Mouse (Mus musculus): ENCODE measurements around the gene Rassf8. TPM values are rescaled to one million over a fixed set of nuclear protein-coding genes. Genes with fewer than 3 reads are reported as not detected.

The Rassf8 gene
- polyA plus RNA-seq, 1 experiment from 2014 or later = 5.4 TPM

GRCm38 (mm10) chr6:145722596-145722995, 24.0 kb upstream of the Rassf8 start:
- peak; percentile 45; the same call in 1 of the 2 replicates for ATAC-seq (ENCODE audit: low read depth)
- Histone ChIP-seq H3K9me3 (ENCODE audit: control insufficient read depth, low read length) (no peaks in the 10 kb centered on the region), H3K4me1 (replicated peaks; ENCODE audit: control insufficient read depth, insufficient read depth, low read length) (no peaks in the 10 kb centered on the region), H3K27ac (ENCODE audit: low read length) (no peak overlapping the region), H3K4me3 (ENCODE audit: low read length) (no peak overlapping the region), H3K4me2 (ENCODE audit: low read depth, low read length) (no peak overlapping the region), H3K9ac (ENCODE audit: low read length) (no peak overlapping the region), H3K27me3 (ENCODE audit: control insufficient read depth, insufficient read depth, low read depth, low read length) (no peaks in the 10 kb centered on the region), H3K36me3 (ENCODE audit: control insufficient read depth, insufficient read depth, low read length) (no peaks in the 10 kb centered on the region)
- 46% methylated on average over 7 of the region's 7 CpGs for WGBS

GRCm38 (mm10) chr6:145723131-145723863, 23.3 kb upstream of the Rassf8 start:
- H3K4me1 ChIP-seq (replicated peaks; ENCODE audit: control insufficient read depth, insufficient read depth, low read length) = no peaks in the 10 kb centered on the region
- 76% methylated on average over 13 of the region's 13 CpGs for WGBS
- no peaks in the 10 kb centered on the region for H3K27me3 ChIP-seq (ENCODE audit: control insufficient read depth, insufficient read depth, low read depth, low read length)
- H3K4me2 ChIP-seq (ENCODE audit: low read depth, low read length) = no peak overlapping the region
- no peaks in the 10 kb centered on the region for H3K36me3 ChIP-seq (ENCODE audit: control insufficient read depth, insufficient read depth, low read length)
- no peak overlapping the region for H3K9ac ChIP-seq (ENCODE audit: low read length)
- H3K27ac ChIP-seq (ENCODE audit: low read length) = no peak overlapping the region
- no peaks in the 10 kb centered on the region for H3K9me3 ChIP-seq (ENCODE audit: control insufficient read depth, low read length)
- H3K4me3 ChIP-seq (ENCODE audit: low read length) = no peak overlapping the region
- no peak for ATAC-seq (ENCODE audit: low read depth)

- no peak for ATAC-seq (ENCODE audit: low read depth)
- no peaks in the 10 kb centered on the region for H3K9me3 ChIP-seq (ENCODE audit: control insufficient read depth, low read length)
- no peaks in the 10 kb centered on the region for H3K4me1 ChIP-seq (replicated peaks; ENCODE audit: control insufficient read depth, insufficient read depth, low read length)
- no peak overlapping the region for H3K27ac ChIP-seq (ENCODE audit: low read length)
- H3K4me3 ChIP-seq (ENCODE audit: low read length) = no peak overlapping the region
- no peaks in the 10 kb centered on the region for H3K27me3 ChIP-seq (ENCODE audit: control insufficient read depth, insufficient read depth, low read depth, low read length)
- 78% methylated on average over 10 of the region's 10 CpGs for WGBS
- H3K4me2 ChIP-seq (ENCODE audit: low read depth, low read length) = no peak overlapping the region
- no peaks in the 10 kb centered on the region for H3K36me3 ChIP-seq (ENCODE audit: control insufficient read depth, insufficient read depth, low read length)
- H3K9ac ChIP-seq (ENCODE audit: low read length) = no peak overlapping the region
Measured at GRCm38 (mm10) chr6:145725849-145726248, 20.7 kb upstream of the Rassf8 start.

GRCm38 (mm10) chr6:145726986-145727385, 19.6 kb upstream of the Rassf8 start:
- H3K4me3 ChIP-seq (ENCODE audit: low read length) = no peak overlapping the region
- 51% methylated on average over 5 of the region's 5 CpGs for WGBS
- no peak for ATAC-seq (ENCODE audit: low read depth)

GRCm38 (mm10) chr6:145732868-145733267, 13.7 kb upstream of the Rassf8 start:
- WGBS = 74% methylated on average over 5 of the region's 5 CpGs
- no peak overlapping the region for H3K9ac ChIP-seq (ENCODE audit: low read length)
- ATAC-seq (ENCODE audit: low read depth) = 0 out of 2 replicates have a peak, but pooled peaks have one; percentile 15
- H3K4me3 ChIP-seq (ENCODE audit: low read length) = no peak overlapping the region
- no peak overlapping the region for H3K27ac ChIP-seq (ENCODE audit: low read length)
- no peak overlapping the region for H3K4me2 ChIP-seq (ENCODE audit: low read depth, low read length)
- H3K9me3 ChIP-seq (ENCODE audit: control insufficient read depth, low read length) = no peaks in the 10 kb centered on the region
- H3K27me3 ChIP-seq (ENCODE audit: control insufficient read depth, insufficient read depth, low read depth, low read length) = no peaks in the 10 kb centered on the region
- H3K4me1 ChIP-seq (replicated peaks; ENCODE audit: control insufficient read depth, insufficient read depth, low read length) = no peaks in the 10 kb centered on the region
- H3K36me3 ChIP-seq (ENCODE audit: control insufficient read depth, insufficient read depth, low read length) = no peaks in the 10 kb centered on the region

More at GRCm38 (mm10) chr6:145726986-145727385, 19.6 kb upstream of the Rassf8 start:
- no peak overlapping the region for H3K9ac ChIP-seq (ENCODE audit: low read length)
- no peak overlapping the region for H3K27ac ChIP-seq (ENCODE audit: low read length)
- H3K36me3 ChIP-seq (ENCODE audit: control insufficient read depth, insufficient read depth, low read length) = no peaks in the 10 kb centered on the region
- no peaks in the 10 kb centered on the region for H3K4me1 ChIP-seq (replicated peaks; ENCODE audit: control insufficient read depth, insufficient read depth, low read length)
- no peaks in the 10 kb centered on the region for H3K27me3 ChIP-seq (ENCODE audit: control insufficient read depth, insufficient read depth, low read depth, low read length)
- no peak overlapping the region for H3K4me2 ChIP-seq (ENCODE audit: low read depth, low read length)
- no peaks in the 10 kb centered on the region for H3K9me3 ChIP-seq (ENCODE audit: control insufficient read depth, low read length)

- Histone ChIP-seq H3K9me3 (ENCODE audit: control insufficient read depth, low read length) (no peaks in the 10 kb centered on the region), H3K4me2 (ENCODE audit: low read depth, low read length) (no peak overlapping the region), H3K4me3 (ENCODE audit: low read length) (no peak overlapping the region), H3K27me3 (ENCODE audit: control insufficient read depth, insufficient read depth, low read depth, low read length) (no peaks in the 10 kb centered on the region), H3K36me3 (ENCODE audit: control insufficient read depth, insufficient read depth, low read length) (no peaks in the 10 kb centered on the region), H3K27ac (ENCODE audit: low read length) (no peak overlapping the region), H3K9ac (ENCODE audit: low read length) (no peak overlapping the region), H3K4me1 (replicated peaks; ENCODE audit: control insufficient read depth, insufficient read depth, low read length) (no peaks in the 10 kb centered on the region)
- WGBS = 61% methylated on average over 4 of the region's 4 CpGs
- ATAC-seq (ENCODE audit: low read depth) = peak; percentile 51; the same call in 1 of the 2 replicates
Measured at GRCm38 (mm10) chr6:145733276-145733675, 13.3 kb upstream of the Rassf8 start.

GRCm38 (mm10) chr6:145733911-145734310, 12.6 kb upstream of the Rassf8 start:
- ATAC-seq (ENCODE audit: low read depth) = no peak
- H3K4me3 ChIP-seq (ENCODE audit: low read length) = no peak overlapping the region
- no peaks in the 10 kb centered on the region for H3K9me3 ChIP-seq (ENCODE audit: control insufficient read depth, low read length)
- 78% methylated on average over 5 of the region's 5 CpGs for WGBS
- no peaks in the 10 kb centered on the region for H3K36me3 ChIP-seq (ENCODE audit: control insufficient read depth, insufficient read depth, low read length)
- H3K9ac ChIP-seq (ENCODE audit: low read length) = no peak overlapping the region
- H3K27ac ChIP-seq (ENCODE audit: low read length) = no peak overlapping the region
- H3K27me3 ChIP-seq (ENCODE audit: control insufficient read depth, insufficient read depth, low read depth, low read length) = no peaks in the 10 kb centered on the region
- H3K4me1 ChIP-seq (replicated peaks; ENCODE audit: control insufficient read depth, insufficient read depth, low read length) = no peaks in the 10 kb centered on the region
- H3K4me2 ChIP-seq (ENCODE audit: low read depth, low read length) = no peak overlapping the region

- Histone ChIP-seq H3K36me3 (ENCODE audit: control insufficient read depth, insufficient read depth, low read length) (no peaks in the 10 kb centered on the region), H3K9ac (ENCODE audit: low read length) (no peak overlapping the region), H3K4me3 (ENCODE audit: low read length) (no peak overlapping the region), H3K4me1 (replicated peaks; ENCODE audit: control insufficient read depth, insufficient read depth, low read length) (no peaks in the 10 kb centered on the region), H3K4me2 (ENCODE audit: low read depth, low read length) (no peak overlapping the region), H3K9me3 (ENCODE audit: control insufficient read depth, low read length) (no peaks in the 10 kb centered on the region), H3K27ac (ENCODE audit: low read length) (no peak overlapping the region), H3K27me3 (ENCODE audit: control insufficient read depth, insufficient read depth, low read depth, low read length) (no peaks in the 10 kb centered on the region)
- WGBS = 33% methylated on average over 2 of the region's 2 CpGs
- ATAC-seq (ENCODE audit: low read depth) = no peak
Measured at GRCm38 (mm10) chr6:145736099-145736498, 10.4 kb upstream of the Rassf8 start.

- Histone ChIP-seq H3K9ac (ENCODE audit: low read length) (no peak overlapping the region), H3K4me1 (replicated peaks; ENCODE audit: control insufficient read depth, insufficient read depth, low read length) (no peaks in the 10 kb centered on the region), H3K27ac (ENCODE audit: low read length) (no peak overlapping the region), H3K9me3 (ENCODE audit: control insufficient read depth, low read length) (no peaks in the 10 kb centered on the region), H3K27me3 (ENCODE audit: control insufficient read depth, insufficient read depth, low read depth, low read length) (no peaks in the 10 kb centered on the region), H3K4me2 (ENCODE audit: low read depth, low read length) (no peak overlapping the region), H3K36me3 (ENCODE audit: control insufficient read depth, insufficient read depth, low read length) (no peaks in the 10 kb centered on the region), H3K4me3 (ENCODE audit: low read length) (no peak overlapping the region)
- WGBS = 55% methylated on average over 6 of the region's 6 CpGs
- ATAC-seq (ENCODE audit: low read depth) = peak; percentile 34; the same call in 1 of the 2 replicates
Measured at GRCm38 (mm10) chr6:145739231-145739630, 7.3 kb upstream of the Rassf8 start.

All from lung, embryonic 16.5 days (tissue).